Mouse (Mus musculus) adipocyte (in vitro differentiated cells): ENCODE measurements around the gene Ykt6.
"Not testable (repeated sequence)": the region's sequence is repeated elsewhere in the genome, so short reads cannot be mapped to it uniquely, and the experiment has no call there.

Experiments
- DNase-seq: peaks from one replicate; pipeline ENCODE4 v3.0.0-alpha.2; 2016; ENCODE audit warnings: low spot score

Ykt6 gene

DNA sequence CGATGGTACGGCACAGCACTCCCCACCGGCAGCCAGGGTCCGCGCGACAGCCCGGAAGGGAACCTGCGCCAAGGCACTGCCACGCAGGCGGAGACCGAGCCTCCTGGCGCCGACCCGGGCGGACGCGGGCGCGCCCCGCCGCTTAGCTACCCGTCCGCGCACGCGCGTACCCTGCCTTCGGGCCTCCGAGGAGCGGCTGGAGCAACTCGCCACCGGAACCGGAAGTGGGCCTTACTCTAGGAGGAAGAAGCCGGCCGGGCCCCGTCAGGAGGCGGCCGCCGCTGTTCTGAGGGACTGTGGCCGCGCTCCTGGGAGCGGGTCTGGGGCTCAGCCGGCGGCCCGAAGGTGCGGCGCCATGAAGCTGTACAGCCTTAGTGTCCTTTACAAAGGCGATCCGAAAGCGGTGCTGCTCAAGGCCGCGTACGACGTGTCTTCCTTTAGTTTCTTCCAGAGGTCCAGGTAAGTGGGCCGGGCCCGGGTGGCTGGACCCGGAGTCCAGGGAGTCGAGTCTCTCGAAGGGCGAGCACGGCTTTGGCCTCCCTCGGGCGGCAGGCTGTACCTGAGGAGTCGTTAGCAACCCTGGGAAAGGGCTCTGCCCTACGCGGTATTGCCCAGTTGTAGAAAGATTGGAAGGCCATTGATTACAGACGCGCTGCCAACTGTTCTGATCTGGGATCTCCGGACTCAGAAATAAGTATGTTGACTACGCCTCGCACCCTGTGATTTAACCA, at the start of gene Ykt6:
Gene Ykt6, plus strand, starts transcription at position 148 of the 731 bp plus-strand sequence.
- peak; percentile 95 for DNase-seq

DNA sequence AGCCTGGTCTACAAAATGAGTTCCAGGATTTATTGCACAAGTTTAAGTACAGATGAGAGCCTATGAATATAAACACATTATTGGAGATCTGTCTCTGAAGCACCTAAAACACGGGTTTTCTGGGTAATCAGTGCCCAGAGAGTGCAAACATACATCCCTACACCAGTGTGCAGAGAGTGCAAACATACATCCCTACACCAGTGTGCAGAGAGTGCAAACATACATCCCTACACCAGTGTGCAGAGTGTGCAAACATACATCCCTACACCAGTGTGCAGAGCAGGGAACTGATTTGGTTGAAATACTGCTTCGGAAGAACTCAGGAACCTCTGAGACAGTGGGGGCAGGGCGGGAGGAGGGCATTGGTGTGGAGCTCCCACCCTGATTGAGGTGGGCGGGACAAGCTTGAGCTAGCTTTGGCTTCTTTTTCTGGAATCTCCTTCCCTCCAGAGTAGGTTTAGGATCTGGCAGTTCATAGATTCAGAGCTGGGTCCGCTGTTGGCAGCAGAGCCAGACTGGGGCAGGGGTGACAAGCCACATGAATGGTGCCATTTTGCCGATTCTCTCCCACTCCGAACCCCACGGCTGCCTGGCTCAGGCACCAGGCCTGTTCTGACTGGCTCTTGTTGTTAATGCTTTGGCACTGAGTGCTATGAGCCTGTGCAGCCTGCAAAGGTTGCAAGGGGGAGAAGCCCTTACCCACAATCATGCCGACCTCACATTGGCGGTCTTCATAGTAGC, 49.5 kb upstream of the Ykt6 start:
- no peak for DNase-seq

DNA sequence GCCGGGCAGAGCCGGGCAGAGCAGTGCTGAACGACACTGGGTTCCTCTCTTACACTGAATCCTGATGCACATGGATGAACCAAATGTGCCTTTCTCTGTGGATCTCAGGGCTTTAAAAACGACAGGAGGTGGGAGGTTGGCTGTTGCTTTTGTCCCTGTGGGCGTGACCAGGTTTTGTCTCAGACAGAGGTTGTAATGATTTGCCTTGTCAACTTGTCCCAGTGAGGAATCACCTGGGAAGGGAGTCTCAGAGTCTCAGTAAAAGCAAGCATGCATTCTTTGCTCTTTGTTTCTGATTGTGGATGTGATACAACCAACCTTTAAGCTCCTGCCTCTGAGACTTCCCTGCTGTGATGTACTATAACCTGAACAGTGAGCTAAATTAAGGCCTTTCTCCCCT, 48.4 kb upstream of the Ykt6 start:
- DNase-seq: no peak

DNA sequence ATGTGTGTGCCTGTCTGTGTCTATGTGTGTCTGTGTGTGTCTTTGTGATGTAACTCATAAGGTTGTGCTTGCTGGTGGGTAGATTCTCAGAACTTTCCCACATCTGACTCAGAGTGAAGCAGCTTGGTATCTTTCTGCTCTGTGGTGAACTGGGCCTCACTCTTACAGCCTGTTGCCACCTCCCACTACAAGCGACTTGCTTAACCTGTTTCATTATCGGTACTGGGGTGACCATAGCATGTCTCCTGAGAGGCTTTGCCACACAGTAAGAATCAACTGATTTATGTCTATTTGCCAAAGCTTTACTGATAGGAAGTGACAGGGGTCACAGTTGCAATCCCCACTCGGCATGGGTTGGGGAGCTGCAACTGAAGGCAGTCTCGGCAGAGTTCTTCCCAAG, 46.9 kb upstream of the Ykt6 start:
- DNase-seq: no peak

DNA sequence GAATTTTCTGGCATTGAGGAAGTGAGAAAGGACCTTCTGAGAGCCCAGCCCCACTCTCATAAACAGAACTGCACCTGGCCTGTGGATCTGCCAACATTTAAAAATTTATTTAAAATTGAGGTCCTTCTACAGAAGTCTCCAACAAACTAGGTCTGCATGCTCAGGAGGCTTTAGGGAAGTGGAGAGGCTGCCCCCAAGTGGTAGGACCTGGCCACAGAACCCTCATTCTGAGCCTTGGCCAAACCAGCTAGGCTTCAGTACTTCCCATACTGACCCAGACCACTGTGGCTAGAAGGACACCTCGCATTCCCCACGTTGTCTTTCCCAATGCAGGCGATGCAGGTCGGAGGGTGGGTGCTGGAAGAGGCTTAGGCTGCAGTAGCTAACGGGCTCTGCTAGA, 42.9 kb upstream of the Ykt6 start:
- DNase-seq: peak; percentile 81

DNA sequence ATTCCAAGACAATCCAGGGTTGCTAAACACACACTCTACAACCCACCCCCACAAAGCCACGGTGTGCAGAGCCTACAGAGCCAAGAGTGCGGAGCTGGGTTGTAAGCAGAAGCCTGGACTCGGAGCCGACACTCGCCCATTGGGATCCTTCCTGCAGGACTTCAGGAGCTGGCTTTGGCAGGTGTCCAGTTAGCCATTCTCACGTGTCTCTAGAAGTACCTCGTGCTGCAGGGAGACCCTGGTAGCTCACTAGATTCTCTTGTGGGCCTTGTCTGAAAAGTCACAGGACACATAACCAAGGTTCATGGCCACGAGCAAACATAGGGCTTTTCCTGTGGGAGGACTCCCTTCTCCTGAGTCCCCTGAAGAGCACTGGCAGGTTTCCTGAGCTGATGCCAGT, 42.2 kb upstream of the Ykt6 start:
- DNase-seq: no peak

DNA sequence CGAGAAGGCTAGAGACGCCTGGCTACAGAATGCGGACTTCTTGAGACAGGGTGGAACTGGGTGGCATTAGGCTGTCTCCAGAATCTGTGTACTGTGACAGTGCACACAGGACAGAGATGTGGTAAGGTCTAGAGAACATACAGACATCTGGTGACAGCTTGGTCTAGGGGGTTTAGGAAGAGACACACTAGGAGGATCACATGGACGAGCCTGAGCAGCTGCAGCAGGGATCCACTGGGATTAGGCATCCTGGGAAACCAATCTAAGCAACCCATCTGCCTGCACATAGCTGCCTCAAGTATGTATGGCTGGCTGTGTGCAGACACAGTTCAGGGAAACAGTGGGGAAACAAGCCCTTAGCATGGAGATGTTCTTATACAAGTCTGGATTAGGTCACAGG, 41.6 kb upstream of the Ykt6 start:
- DNase-seq: no peak

DNA sequence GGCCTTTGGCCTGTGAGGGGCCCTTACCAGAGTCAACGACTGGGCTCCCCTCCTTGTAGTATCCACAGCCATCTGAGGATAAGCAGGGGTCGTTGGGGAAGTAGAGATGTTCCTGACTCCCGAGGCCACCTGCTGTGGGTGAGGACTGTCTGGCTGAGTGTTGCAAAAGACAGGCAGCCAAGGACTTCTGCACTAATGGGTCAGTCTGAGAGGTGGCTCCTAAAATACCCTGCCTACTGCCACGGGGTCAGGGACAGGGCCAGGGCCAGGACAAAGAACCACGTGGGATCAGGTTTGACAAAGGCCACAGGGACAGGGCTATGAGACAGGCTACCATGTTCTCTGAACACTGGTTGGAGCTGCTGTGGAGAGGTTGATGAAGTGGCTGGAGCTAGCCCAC, 40.6 kb upstream of the Ykt6 start:
- no peak for DNase-seq

DNA sequence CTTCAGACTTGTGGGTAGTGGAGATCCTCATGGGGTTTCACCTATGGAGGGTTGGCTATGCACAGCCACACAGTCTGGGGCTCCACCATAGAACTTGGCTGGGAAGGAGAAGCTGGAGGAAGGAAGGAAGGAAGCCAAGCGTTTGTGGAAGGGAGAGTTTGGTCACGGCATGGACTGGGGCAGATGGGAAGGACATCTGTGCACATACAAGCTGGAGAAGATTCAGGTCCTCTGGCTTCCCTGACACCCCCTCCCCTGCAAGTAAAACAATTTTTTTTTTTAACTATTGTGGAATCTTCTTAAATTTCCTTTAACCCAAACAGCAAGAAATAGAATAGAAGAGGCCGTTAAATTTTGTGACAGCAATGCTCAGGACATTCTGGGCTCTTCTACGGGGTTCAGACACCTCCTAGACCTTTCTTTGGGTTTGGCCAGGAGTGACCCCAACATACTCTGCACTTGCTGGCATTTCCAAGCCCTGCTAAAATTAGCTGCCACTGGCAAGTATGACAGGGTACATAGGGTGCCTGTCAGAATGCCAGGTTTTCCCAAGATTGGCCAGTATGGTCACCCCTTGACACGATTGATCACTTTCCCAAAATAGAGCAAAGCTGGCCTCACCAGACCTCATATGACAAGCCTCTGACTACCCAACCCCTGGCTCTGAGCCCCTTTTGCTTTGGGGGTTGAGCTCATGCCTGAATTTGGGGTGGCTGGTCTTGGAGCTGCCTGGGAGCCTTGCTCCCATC, 39.9 kb upstream of the Ykt6 start:
- DNase-seq: peak; percentile 87

DNA sequence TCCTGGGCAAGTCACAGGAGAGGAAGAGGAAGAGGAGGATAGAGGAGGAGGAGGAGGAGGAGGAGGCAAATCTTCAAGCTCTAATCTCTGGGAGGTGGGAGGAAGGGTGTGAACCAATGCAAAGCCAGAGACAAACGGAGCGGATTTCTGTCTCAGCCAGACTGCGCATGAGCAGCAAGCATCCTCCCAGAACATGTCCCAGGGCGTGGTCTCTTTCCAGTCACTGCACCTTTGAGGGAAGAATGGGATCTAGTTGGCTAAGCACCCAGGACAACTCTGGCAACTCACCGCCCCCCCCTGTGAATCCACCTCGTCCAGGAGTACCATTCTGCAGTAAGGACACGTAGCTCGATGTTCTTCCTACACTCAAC, 39.3 kb upstream of the Ykt6 start:
- DNase-seq: no peak

DNA sequence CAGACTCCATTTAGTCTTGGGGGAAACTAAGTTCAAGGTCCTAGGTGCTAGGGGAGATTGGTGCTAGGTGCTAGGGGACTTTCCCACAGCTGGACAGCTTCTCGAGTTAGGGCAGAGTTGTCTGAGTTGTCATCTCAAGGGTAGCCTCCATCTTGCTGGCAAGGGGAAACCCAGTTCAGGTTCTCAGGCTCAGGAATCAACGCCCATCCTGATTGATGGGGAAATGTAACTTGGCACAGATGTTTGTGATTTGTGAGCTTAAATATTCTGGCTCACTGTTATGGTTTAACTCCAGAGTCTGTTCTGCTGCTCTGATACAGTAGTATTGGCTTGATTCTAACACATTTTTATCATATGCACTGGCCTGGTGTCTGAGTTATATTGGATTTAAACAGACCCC, 37.4 kb upstream of the Ykt6 start:
- peak; percentile 61 for DNase-seq

DNA sequence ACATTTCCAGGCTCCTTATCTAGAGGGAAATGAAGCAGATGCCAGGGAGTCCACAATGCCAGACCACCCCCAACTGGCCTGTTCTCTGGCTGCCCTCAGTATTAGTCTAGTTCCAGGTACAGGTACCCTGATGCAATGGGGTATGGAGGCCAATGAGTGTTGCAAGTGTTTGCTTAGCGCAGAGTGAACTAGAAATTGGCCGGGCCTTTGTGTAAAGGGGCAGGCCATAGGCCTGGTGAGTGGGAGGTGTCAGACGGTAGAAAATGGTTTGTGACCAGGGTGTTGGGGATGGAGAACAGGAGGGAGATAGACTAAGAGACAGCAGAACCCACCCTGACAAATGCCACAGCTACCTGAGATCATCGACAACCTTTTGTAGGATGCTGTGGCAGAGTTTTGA, 35.9 kb upstream of the Ykt6 start:
- DNase-seq: no peak

DNA sequence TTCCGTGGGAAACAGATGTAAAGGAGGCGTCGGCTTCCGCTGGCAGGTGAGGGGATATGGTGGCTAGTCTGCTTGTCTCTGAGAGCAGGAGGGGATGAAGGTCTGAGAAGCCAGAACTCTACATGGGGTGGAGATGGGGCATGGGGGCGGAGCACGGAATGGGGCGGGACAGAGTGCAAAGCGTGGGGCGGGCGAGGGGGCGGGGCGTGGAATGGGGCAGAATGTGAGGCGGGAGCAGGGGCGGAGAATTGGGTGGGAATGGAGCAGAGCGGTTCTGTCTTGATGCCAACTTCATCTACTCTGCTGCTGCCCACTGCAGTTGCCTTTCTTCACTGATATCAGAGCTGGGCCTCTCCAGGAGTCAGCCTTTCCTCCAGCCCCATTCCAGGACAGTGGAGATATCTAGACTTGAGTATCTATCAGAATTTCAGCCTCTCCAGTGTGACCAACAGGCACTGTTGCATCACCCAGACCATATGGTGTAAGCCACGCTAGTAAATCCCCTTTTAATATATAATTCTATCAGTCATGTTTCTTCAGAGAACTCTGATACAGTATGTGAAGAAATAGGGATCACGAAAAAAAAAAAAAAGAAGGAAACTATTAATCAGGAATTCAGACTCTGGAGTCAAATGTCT, 35.1 kb upstream of the Ykt6 start:
- DNase-seq: no peak

DNA sequence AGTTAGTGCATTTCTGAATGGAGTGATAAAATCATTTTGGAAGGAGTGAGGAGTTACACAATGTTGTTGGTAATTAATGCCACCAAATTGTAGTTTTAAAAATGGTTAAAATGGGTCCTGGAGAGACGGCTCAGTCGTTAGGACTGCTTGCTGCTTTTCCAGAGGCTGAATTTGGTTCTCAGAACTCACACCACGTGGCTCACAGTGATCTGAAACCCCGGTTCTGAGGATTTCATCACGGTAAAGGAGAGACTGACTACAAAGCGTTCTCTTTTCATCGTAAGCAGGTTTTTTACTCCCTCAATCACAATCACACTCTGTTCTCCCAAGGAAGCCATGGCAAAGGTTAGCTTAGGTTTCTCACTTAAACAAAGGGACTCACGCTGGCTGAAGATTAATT, 30.8 kb upstream of the Ykt6 start:
- no peak for DNase-seq

DNA sequence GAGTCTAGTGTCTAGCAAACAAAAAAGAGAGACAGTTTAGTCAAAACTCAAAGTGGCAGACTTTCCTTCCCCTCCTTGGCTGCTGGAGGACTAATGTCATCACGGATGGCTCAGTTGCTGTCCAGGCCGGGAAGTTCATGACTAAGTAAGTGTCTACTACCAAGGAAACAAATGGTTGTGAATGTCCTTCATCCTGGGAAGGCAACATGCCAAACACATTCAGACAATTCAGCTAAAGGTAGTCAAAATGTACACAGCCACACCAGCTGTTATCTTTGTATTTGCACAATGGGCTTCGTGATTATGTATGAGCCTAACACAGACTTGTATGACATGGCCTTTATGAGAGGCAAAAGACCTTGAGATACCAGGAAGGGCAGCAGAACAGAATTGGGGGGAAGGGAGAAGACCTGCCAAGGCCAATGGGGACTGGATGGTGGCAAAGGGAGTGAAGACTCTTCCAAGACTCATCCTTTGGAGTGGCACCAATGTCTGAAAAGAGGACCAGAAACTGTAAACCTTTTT, 28.7 kb upstream of the Ykt6 start:
- no peak for DNase-seq

DNA sequence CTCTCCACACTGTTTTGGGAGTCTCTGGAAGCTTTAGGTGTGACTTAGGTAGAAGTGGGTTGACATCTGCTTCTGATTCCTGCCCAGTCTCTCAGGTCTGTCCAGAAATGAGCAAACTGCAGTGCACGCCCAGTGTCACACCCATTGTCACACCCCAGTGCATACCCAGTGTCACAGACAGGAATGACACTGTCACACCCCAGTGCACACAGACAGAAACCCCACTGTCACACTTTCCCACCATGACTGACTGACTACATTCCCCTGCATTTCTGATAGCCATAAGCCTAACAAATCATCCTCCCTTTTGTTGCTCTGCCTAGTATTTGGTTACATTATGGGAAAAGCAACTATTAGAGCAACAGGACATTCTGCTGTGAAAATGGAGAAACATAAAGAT, 24.9 kb upstream of the Ykt6 start:
- DNase-seq: no peak

DNA sequence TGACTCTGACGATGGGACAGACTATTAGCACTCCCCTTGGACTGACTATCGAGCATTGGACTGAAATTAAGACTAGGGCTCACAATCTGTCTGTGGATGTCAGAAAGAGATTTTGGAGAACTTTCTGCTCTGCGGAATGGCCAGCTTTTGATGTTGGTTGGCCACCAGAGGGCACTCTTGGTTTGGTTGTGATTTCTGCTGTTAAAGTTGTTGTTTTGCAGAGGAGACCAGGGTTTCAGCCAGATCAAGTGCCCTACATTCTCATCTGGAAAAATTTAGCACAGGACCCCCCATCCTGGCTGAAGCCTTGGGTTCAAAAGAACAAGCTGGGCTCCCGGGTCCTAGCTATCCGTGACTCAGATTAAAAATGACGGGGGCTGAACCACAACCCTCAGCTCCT, 23.5 kb upstream of the Ykt6 start:
- not testable (repeated sequence) for DNase-seq

DNA sequence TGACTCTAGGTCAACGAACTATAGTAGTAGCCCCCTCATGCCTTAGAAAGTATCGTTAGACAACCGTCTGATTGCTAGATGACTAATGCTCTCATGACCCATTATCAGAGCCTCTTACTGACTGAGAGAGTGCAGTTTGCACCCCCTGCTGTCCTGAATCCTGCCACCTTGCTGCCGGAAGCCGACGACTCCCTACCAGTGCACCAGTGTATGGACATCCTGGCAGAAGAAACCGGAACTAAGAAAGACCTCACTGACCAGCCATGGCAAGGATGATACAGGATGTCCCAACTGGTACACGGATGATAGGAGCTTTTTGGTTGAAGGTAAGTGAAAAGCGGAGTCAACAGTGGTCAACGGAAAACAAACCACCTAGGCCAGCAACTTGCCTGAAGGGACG, 21.0 kb upstream of the Ykt6 start:
- DNase-seq: not testable (repeated sequence)

DNA sequence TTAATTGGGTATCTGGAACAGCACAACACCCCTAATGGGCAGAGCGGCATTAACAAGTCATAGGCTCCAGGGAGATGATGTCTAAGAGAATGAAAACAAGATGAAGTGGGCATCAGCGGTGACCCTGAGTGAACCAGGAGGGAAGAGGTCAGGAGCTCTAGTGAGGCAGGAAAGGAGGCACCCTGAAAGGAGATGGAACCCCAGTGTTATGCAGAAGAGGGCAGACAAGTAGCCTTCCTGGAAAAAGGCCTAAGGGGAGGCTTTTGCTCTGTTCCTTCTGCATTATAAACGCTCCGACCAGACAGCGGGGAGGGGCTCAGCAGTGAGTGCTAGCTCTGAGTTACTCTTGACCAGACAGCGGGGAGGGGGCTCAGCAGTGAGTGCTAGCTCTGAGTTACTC, 12.5 kb upstream of the Ykt6 start:
- DNase-seq: no peak

DNA sequence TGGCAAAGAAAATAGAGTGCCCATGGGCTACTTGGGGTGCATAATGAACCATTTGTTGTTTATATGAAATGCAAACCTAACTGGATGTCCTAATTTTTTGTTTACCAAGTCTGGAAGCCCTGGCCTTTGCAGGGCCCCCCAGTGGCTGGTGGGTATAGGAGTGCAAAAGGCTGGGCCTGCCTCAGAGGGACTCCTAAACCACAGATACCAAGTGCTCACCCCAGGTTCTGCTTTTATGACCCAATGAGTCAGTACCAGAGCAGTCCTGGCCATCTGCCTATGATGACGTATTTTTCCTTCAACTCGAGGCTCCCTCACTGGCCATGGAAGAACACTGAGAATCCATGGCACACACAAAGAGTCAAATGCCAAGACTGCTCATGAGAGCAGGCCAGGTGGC, 10.4 kb upstream of the Ykt6 start:
- peak; percentile 65 for DNase-seq

DNA sequence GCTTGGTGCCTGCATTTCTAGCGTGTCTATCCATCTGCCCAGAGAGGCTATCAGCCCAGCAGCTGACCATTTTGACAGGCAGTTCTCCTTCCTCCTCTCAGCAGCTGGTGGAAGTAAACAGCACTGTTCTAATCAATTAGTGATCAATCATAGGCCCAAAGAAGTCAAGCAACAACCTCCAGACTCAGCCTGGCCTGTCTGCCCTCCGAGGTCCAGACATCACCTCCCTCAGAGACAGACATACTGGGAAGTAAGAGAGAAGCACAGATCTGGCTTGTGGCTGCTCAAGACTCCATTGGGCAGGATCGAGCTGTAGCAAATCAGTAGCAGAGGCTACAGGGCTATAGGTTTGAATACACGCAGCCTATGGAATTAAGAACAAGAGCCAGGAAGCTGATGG, 7.7 kb upstream of the Ykt6 start:
- no peak for DNase-seq

DNA sequence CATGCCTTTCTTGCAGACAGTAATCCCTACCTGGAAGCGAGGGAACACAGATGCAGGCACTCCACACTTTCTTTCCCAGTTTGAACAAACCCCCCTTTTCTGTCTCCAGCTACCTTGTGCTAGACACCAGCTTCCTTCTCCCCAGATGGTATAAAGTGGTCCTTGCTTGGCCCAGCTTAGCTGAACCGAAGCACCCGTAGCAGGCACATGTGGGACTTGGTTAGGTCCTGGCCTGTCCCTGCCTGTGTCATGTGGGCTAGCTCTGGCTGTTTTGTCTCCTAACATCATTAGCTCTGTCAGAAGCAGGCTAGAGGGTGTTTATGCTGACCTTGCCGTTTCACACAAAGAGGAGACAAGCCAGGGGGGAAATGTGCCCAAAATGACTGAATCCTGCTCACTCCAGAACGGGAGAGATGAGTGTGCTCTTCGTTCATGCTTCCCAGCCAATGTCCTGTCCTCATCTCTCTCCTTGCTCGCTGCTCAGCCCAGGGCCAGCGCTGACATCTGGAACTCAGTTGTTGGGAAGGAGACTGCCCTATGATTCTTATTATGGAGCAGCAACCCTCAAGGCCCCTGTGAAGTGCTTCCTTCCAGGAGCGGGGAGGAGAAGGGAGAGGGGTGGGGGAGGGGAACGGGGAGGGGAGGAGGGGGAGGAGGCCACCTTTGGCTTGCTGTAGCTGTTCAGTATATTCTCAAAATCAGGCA, 6.8 kb upstream of the Ykt6 start:
- DNase-seq: peak; percentile 26
